Mouse (Mus musculus) hindbrain, embryonic 15.5 days (tissue): ENCODE data around the gene Plxnb2. TPM values are rescaled to one million over a fixed set of nuclear protein-coding genes. Genes with fewer than 3 reads are reported as not detected.

Experiments used
- ATAC-seq: fragments of 200-750 bp; cut with Nextera tagmentation; 2 replicates; pipeline ENCODE4 v1.8.0; 2017; ENCODE audit warnings: low read depth, moderate number of reproducible peaks, moderate TSS enrichment; ENCODE audit not compliant: low FRiP score
- H3K27ac ChIP-seq: fragments of 300-500 bp; sonication (generic); replicated peaks from 2 replicates; pipeline ENCODE4 v1.5.1; 2015; ENCODE audit warnings: mild to moderate bottlenecking, inconsistent platforms
- H3K27me3 ChIP-seq: fragments of 300-500 bp; sonication (generic); 2 replicates; pipeline ENCODE4 v1.6.1; 2015; ENCODE audit warnings: control low read depth, inconsistent platforms
- H3K36me3 ChIP-seq: fragments of 300-500 bp; sonication (generic); 2 replicates; pipeline ENCODE4 v1.6.1; 2015; ENCODE audit warnings: control low read depth, inconsistent platforms
- H3K4me1 ChIP-seq: fragments of 300-500 bp; sonication (generic); replicated peaks from 2 replicates; pipeline ENCODE4 v1.6.1; 2015; ENCODE audit warnings: control low read depth, inconsistent platforms
- H3K4me2 ChIP-seq: fragments of 300-500 bp; sonication (generic); 2 replicates; pipeline ENCODE4 v1.6.1; 2015; ENCODE audit warnings: moderate library complexity, mild to moderate bottlenecking, inconsistent platforms
- H3K4me3 ChIP-seq: fragments of 300-500 bp; sonication (generic); 2 replicates; pipeline ENCODE4 v1.5.1; 2015; ENCODE audit warnings: mild to moderate bottlenecking, inconsistent platforms
- H3K9ac ChIP-seq: fragments of 300-500 bp; sonication (generic); 2 replicates; pipeline ENCODE4 v1.6.1; 2015; ENCODE audit warnings: inconsistent platforms
- H3K9me3 ChIP-seq: fragments of 300-500 bp; sonication (generic); 2 replicates; pipeline ENCODE4 v1.6.1; 2016; ENCODE audit warnings: control low read depth, inconsistent platforms
- WGBS: fragments of 180-500 bp; shearing (Covaris S2); methylation state at CpG from one replicate; pipeline ENCODE4 v1.1.7; 2015; 5-methylcytosine and 5-hydroxymethylcytosine counted together
- polyA plus RNA-seq: library from polyadenylated mRNA; unstranded; fragments of >200 nt; fragmentation: Nextera tagmentation; extraction: Ambion mirVana; gene quantifications from 2 replicates; pipeline ENCODE4 v1.2.1, GENCODE M21; 2015

The Plxnb2 gene
- polyA plus RNA-seq, 1 experiment from 2014 or later = 105 TPM

GRCm38 (mm10) chr15:89178260-89178860 lies 2.2 kb downstream of the Plxnb2 start:
- H3K27me3 ChIP-seq = no peaks in the 10 kb centered on the region
- H3K9ac ChIP-seq = no peak overlapping the region
- H3K4me1 ChIP-seq = peaks cover 84% of the 10 kb centered on the region
- WGBS = 60% methylated on average over 7 of the region's 7 CpGs
- H3K4me3 ChIP-seq = peak overlapping the region; percentile 66
- ATAC-seq = no peak
- H3K4me2 ChIP-seq = peak overlapping the region; percentile 91
- no peaks in the 10 kb centered on the region for H3K9me3 ChIP-seq
- peak overlapping the region; percentile 95; the same call in 1 of the 2 replicates for H3K27ac ChIP-seq
- no peaks in the 10 kb centered on the region for H3K36me3 ChIP-seq

DNA sequence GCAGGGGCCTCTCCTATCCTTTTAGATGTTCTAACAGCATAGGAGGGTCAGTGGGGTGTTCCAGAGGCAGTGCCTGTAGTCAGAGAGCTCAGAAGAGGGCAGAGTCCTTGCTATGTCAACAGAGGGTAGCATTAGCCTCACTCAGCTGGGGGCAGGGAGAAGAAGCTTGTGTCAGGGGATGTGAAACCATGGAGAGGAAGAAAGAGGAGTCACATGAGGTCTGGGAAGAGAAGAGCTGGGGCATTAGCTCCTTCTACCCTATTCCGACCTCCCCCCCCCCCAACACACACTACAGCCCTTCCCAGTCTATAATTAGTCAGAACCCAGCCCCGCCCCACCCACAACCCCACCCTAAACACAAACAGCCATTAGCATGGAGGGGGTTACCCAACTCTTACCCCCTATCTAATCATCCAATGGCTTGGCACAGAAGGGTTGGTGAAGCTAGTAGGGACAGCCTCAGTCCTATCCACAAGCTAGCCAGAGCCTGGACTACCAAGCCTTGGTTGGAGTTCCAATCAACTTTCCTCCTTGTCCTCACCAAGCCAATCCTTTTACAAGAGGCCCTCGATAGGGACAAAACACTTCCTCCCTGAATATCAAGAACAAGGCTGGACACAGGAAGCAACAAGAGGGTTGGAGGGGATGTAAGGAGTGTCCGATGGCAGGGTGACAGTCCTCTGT lies 2.9 kb downstream of the Plxnb2 start:
- Histone ChIP-seq H3K36me3 (no peaks in the 10 kb centered on the region), H3K4me2 (peak overlapping the region; percentile 91), H3K27me3 (no peaks in the 10 kb centered on the region), H3K4me3 (peak overlapping the region; percentile 66; the same call in 1 of the 2 replicates), H3K4me1 (peaks cover 89% of the 10 kb centered on the region), H3K27ac (peak overlapping the region; percentile 95), H3K9ac (no peak overlapping the region; the same call in 1 of the 2 replicates), H3K9me3 (no peaks in the 10 kb centered on the region)
- 68% methylated on average over 4 of the region's 4 CpGs for WGBS
- no peak for ATAC-seq

- peak overlapping the region; percentile 61 for H3K27ac ChIP-seq
- WGBS = 8% methylated on average over 5 of the region's 5 CpGs
- ATAC-seq = no peak
- peak overlapping the region; percentile 91 for H3K4me2 ChIP-seq
- H3K9me3 ChIP-seq = no peaks in the 10 kb centered on the region
- no peaks in the 10 kb centered on the region for H3K27me3 ChIP-seq
- H3K9ac ChIP-seq = no peak overlapping the region; the same call in 1 of the 2 replicates
- no peak overlapping the region for H3K4me3 ChIP-seq
- peaks cover 89% of the 10 kb centered on the region for H3K4me1 ChIP-seq
- H3K36me3 ChIP-seq = no peaks in the 10 kb centered on the region
Measured at GRCm38 (mm10) chr15:89177121-89177520, 3.5 kb downstream of the Plxnb2 start.

- H3K4me2 ChIP-seq = no peak overlapping the region
- no peak overlapping the region for H3K27ac ChIP-seq
Measured at GRCm38 (mm10) chr15:89175411-89176155, 5.0 kb downstream of the Plxnb2 start.

GRCm38 (mm10) chr15:89174889-89175339 lies 5.7 kb downstream of the Plxnb2 start:
- H3K4me3 ChIP-seq = no peak overlapping the region
- H3K27ac ChIP-seq = no peak overlapping the region
- no peaks in the 10 kb centered on the region for H3K27me3 ChIP-seq
- H3K4me2 ChIP-seq = peak overlapping the region; percentile 99; the same call in 1 of the 2 replicates
- peaks cover 97% of the 10 kb centered on the region for H3K4me1 ChIP-seq
- ATAC-seq = no peak
- WGBS = 52% methylated on average over 11 of the region's 11 CpGs
- H3K9ac ChIP-seq = no peak overlapping the region
- no peaks in the 10 kb centered on the region for H3K36me3 ChIP-seq
- H3K9me3 ChIP-seq = no peaks in the 10 kb centered on the region

More at GRCm38 (mm10) chr15:89175411-89176155, 5.0 kb downstream of the Plxnb2 start:
- Histone ChIP-seq H3K36me3 (no peaks in the 10 kb centered on the region), H3K4me1 (peaks cover 90% of the 10 kb centered on the region), H3K4me3 (no peak overlapping the region), H3K9ac (no peak overlapping the region), H3K27me3 (no peaks in the 10 kb centered on the region), H3K9me3 (no peaks in the 10 kb centered on the region)
- WGBS = 65% methylated on average over 13 of the region's 13 CpGs
- ATAC-seq = no peak

- Histone ChIP-seq H3K4me1 (peaks cover 98% of the 10 kb centered on the region), H3K4me2 (peak overlapping the region; percentile 99), H3K9me3 (no peaks in the 10 kb centered on the region), H3K9ac (peak overlapping the region; percentile 60), H3K27ac (peak overlapping the region; percentile 80; the same call in 1 of the 2 replicates), H3K27me3 (no peaks in the 10 kb centered on the region), H3K36me3 (peaks cover 5% of the 10 kb centered on the region; the same call in 1 of the 2 replicates), H3K4me3 (peak overlapping the region; percentile 51)
- under 1% methylated on average over 15 of the region's 15 CpGs for WGBS
- peak; percentile 32; the same call in 1 of the 2 replicates for ATAC-seq
Measured at GRCm38 (mm10) chr15:89173906-89174214, 6.7 kb downstream of the Plxnb2 start.

- peak overlapping the region; percentile 60 for H3K9ac ChIP-seq
- ATAC-seq = peak; percentile 40; the same call in 1 of the 2 replicates
- peaks cover 95% of the 10 kb centered on the region for H3K4me1 ChIP-seq
- no peaks in the 10 kb centered on the region for H3K9me3 ChIP-seq
- H3K27ac ChIP-seq = peak overlapping the region; percentile 80
- peak overlapping the region; percentile 99 for H3K4me2 ChIP-seq
- peak overlapping the region; percentile 51 for H3K4me3 ChIP-seq
- no peaks in the 10 kb centered on the region for H3K27me3 ChIP-seq
- whole genome bisulfite sequencing = under 1% methylated on average over 65 of the region's 65 CpGs
- H3K36me3 ChIP-seq = peaks cover 6% of the 10 kb centered on the region; the same call in 1 of the 2 replicates
Measured at GRCm38 (mm10) chr15:89173024-89173905, 7.3 kb downstream of the Plxnb2 start.

- Histone ChIP-seq H3K36me3 (peaks cover 14% of the 10 kb centered on the region), H3K27me3 (no peaks in the 10 kb centered on the region), H3K27ac (peak overlapping the region; percentile 80), H3K9me3 (no peaks in the 10 kb centered on the region), H3K4me2 (peak overlapping the region; percentile 99), H3K4me1 (peaks cover 86% of the 10 kb centered on the region), H3K9ac (peak overlapping the region; percentile 60), H3K4me3 (peak overlapping the region; percentile 51)
- WGBS = 24% methylated on average over 17 of the region's 17 CpGs
- ATAC-seq = no peak
Measured at GRCm38 (mm10) chr15:89172276-89172935, 8.2 kb downstream of the Plxnb2 start.

DNA sequence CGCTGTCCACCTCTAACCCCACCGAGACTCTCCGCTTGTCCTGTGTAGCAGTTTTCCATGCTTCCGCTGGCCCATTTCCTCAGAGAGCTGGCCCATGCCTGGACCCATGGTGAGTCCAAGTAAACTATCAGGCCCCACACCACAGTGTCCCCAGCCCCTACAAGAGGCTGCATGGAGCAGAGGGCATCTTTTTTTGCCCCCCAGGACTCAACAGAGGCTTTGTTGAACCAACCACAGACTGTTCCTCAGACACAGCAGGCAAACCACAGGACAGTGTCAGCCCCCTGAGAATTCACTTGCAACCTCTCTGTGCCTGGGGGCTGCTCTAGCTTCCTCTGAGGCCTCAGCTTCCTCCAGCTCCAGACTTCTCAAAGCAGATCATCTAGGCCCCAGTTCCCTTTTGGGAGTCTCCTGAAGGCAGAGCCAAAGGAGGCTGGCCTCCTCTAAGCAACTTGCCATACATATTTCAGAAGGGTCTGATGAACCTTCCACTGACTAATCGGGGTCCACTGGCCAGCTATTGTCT lies 9.0 kb downstream of the Plxnb2 start:
- H3K27me3 ChIP-seq = no peaks in the 10 kb centered on the region
- H3K27ac ChIP-seq = no peak overlapping the region
- WGBS = 75% methylated on average over 5 of the region's 5 CpGs
- no peak overlapping the region for H3K9ac ChIP-seq
- no peaks in the 10 kb centered on the region for H3K9me3 ChIP-seq
- peaks cover 78% of the 10 kb centered on the region for H3K4me1 ChIP-seq
- H3K4me2 ChIP-seq = peak overlapping the region; percentile 99; the same call in 1 of the 2 replicates
- H3K36me3 ChIP-seq = peaks cover 22% of the 10 kb centered on the region
- no peak for ATAC-seq
- no peak overlapping the region for H3K4me3 ChIP-seq

GRCm38 (mm10) chr15:89170102-89170501 lies 10.5 kb downstream of the Plxnb2 start:
- H3K4me2 ChIP-seq = no peak overlapping the region
- H3K27ac ChIP-seq = peak overlapping the region; percentile 58; the same call in 1 of the 2 replicates
- 66% methylated on average over 3 of the region's 3 CpGs for WGBS
- no peak overlapping the region for H3K4me3 ChIP-seq
- no peaks in the 10 kb centered on the region for H3K9me3 ChIP-seq
- H3K27me3 ChIP-seq = no peaks in the 10 kb centered on the region
- H3K9ac ChIP-seq = no peak overlapping the region
- peaks cover 63% of the 10 kb centered on the region for H3K4me1 ChIP-seq
- H3K36me3 ChIP-seq = peaks cover 37% of the 10 kb centered on the region
- no peak for ATAC-seq
